Mouse (Mus musculus) forebrain, embryonic 11.5 days (tissue): ENCODE data around the gene Dmac1. TPM values are rescaled to one million over a fixed set of nuclear protein-coding genes. Genes with fewer than 3 reads are reported as not detected.
A peak's percentile ranks its signal among the peaks of the same experiment; 100 is the strongest.

Experiments used
- ATAC-seq: fragments of 200-750 bp; cut with Nextera tagmentation; replicated peaks from 2 replicates; pipeline ENCODE4 v1.8.0; 2017; ENCODE audit warnings: moderate TSS enrichment; ENCODE audit not compliant: low FRiP score
- DNase-seq: peaks from one replicate; pipeline ENCODE4 v3.0.0-alpha.2; 2017; ENCODE audit warnings: low spot score
- H3K27ac ChIP-seq: fragments of 300-500 bp; sonication (generic); 2 replicates; pipeline ENCODE4 v1.5.1; 2014; ENCODE audit warnings: low read depth, low read length
- H3K27me3 ChIP-seq: fragments of 300-500 bp; sonication (generic); 2 replicates; pipeline ENCODE4 v1.6.1; 2014; ENCODE audit warnings: mild to moderate bottlenecking, low read length, mixed read lengths; ENCODE audit not compliant: control insufficient read depth, insufficient read depth
- H3K36me3 ChIP-seq: fragments of 300-500 bp; sonication (generic); 2 replicates; pipeline ENCODE4 v1.6.1; 2014; ENCODE audit warnings: mild to moderate bottlenecking, low read length, moderate library complexity, mixed read lengths; ENCODE audit not compliant: control insufficient read depth, insufficient read depth
- H3K4me1 ChIP-seq: fragments of 300-500 bp; sonication (generic); replicated peaks from 2 replicates; pipeline ENCODE4 v1.6.1; 2014; ENCODE audit warnings: low read length, mixed read lengths; ENCODE audit not compliant: control insufficient read depth, insufficient read depth
- H3K4me2 ChIP-seq: fragments of 300-500 bp; sonication (generic); 2 replicates; pipeline ENCODE4 v1.6.1; 2014; ENCODE audit warnings: low read depth, mild to moderate bottlenecking, low read length, moderate library complexity, mixed read lengths; ENCODE audit not compliant: severe bottlenecking
- H3K4me3 ChIP-seq: fragments of 300-500 bp; sonication (generic); 2 replicates; pipeline ENCODE4 v1.5.1; 2014; ENCODE audit warnings: low read depth, low read length
- H3K9ac ChIP-seq: fragments of 300-500 bp; sonication (generic); 2 replicates; pipeline ENCODE4 v1.6.1; 2014; ENCODE audit warnings: low read length
- H3K9me3 ChIP-seq: fragments of 300-500 bp; sonication (generic); 2 replicates; pipeline ENCODE4 v1.6.1; 2016; ENCODE audit warnings: low read length, mixed read lengths; ENCODE audit not compliant: control insufficient read depth
- WGBS: fragments of 180-500 bp; shearing (Covaris S2); extraction: QIAGEN DNeasy Blood & Tissue Kit; methylation state at CpG from one replicate; pipeline ENCODE4 v1.1.7; 2014; 5-methylcytosine and 5-hydroxymethylcytosine counted together
- polyA plus RNA-seq: library from polyadenylated mRNA; unstranded; fragments of >200 nt; fragmentation: Nextera tagmentation; extraction: Ambion mirVana; gene quantifications from 2 replicates; pipeline ENCODE4 v1.2.1, GENCODE M21; 2014

Dmac1 gene
- polyA plus RNA-seq = 109 and 114 TPM in 2 replicates

DNA sequence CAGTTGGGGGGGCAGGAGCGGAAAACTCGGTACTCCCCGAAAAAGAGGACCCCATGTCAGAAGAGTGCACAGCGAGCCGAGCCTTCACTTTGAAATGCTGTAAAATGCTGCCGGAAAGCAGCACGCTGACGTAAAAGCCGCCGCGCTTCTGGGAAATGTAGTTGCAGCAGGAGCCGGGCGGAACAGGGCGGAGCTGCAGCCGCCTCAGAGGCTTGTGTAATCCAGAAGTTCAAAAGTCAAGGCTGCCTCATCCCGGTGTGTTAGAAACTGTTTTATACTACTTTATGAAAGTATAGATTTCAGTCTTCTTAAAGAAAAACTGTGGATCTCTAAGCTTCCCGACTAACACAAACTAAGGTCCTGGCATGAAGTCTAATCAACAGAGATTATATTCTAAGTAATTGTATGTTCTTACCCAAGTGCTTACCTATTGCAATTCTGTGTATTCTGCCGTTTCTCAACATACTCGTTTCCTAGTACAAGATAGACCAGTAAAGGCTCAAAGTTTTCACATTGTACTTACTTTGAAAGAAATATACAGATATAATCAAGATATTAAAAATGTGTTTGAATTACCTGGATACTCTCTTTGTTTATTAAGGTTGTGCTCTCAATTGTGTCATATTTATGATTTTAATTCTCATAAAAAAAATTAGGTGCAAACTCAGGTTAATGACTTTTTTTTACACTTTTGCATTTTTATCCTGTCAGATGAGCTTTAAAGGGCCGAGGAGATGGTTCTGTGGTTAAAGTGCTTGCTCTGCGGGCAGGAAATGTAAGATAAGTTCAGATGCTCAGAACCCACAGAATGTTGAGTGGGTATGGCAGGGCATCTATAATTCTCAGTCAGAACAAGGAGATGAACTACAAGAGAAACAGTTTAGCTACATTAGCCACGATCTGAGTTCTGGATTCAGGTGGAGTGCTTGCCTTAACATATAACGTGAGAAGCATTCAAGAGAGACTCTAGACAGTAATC, at the start of gene Dmac1:
Dmac1 (minus strand) TSS at position 109 of the 979 bp plus-strand sequence.
- H3K27ac ChIP-seq = no peak within 1 kb of the TSS

DNA sequence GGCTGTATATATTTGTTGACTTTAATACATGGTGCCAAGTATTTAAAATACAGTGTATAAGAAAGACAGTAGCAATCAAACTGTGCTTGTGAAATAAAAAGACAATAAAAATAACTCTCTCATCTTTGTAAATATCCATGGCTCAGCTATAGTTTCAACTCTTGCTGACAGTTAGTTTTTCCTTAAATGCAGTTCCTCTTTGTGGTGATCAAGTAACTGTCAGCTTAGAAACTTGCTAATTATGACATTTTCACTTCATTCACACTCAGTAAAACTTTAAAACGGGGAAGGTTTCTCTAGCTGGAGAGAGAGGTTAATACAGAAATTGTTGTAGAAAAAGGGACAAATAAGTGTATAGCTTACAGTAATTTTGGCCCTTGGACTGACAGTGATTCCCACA, 37.3 kb upstream of the Dmac1 start:
- Histone ChIP-seq H3K9me3 (no peaks in the 10 kb centered on the region), H3K4me3 (no peak overlapping the region)

More for the DNA sequence above, at the start of gene Dmac1:
- Histone ChIP-seq H3K4me1 (no peaks in the 10 kb centered on the region), H3K9me3 (no peaks in the 10 kb centered on the region), H3K9ac (peak within 1 kb of the TSS; percentile 83), H3K36me3 (peaks cover 3% of the 10 kb centered on the region; the same call in 1 of the 2 replicates), H3K27me3 (no peaks in the 10 kb centered on the region), H3K4me3 (peak within 1 kb of the TSS; percentile 81), H3K4me2 (peak within 1 kb of the TSS; percentile 65)
- peak; percentile 92 for DNase-seq
- ATAC-seq = peak; percentile 97
- WGBS = 18% methylated on average over 23 of the region's 23 CpGs

DNA sequence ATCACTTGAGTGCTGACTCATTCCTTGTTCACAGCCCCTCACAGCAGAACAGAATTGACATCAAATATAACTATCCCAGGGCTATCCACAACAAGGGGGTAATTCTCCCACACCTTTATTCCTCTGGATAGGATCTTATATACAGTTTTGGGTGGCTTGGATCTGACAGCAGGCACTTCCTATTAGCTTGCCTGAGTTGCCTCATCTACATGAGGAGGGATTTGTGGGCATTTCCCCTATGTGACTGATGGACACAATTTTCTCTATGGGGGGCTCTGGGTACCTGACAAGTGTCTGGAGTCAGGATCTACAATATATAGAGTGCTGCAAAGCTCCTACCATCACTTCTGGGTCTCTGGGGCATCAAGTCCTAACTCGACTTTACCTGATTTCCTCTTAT, 36.9 kb upstream of the Dmac1 start:
- Histone ChIP-seq H3K4me1 (no peaks in the 10 kb centered on the region), H3K4me2 (no peak overlapping the region), H3K27ac (no peak overlapping the region), H3K4me3 (no peak overlapping the region), H3K9me3 (no peaks in the 10 kb centered on the region), H3K36me3 (no peaks in the 10 kb centered on the region), H3K27me3 (no peaks in the 10 kb centered on the region), H3K9ac (no peak overlapping the region)
- no peak for ATAC-seq
- 86% methylated on average over 1 of the region's 1 CpGs for WGBS
- no peak for DNase-seq

More for the DNA sequence above, 37.3 kb upstream of the Dmac1 start:
- Histone ChIP-seq H3K4me1 (no peaks in the 10 kb centered on the region), H3K4me2 (no peak overlapping the region), H3K27ac (no peak overlapping the region), H3K27me3 (no peaks in the 10 kb centered on the region), H3K36me3 (no peaks in the 10 kb centered on the region), H3K9ac (no peak overlapping the region)
- WGBS = 84% methylated on average over 1 of the region's 1 CpGs
- DNase-seq (no peak), ATAC-seq (no peak)

DNA sequence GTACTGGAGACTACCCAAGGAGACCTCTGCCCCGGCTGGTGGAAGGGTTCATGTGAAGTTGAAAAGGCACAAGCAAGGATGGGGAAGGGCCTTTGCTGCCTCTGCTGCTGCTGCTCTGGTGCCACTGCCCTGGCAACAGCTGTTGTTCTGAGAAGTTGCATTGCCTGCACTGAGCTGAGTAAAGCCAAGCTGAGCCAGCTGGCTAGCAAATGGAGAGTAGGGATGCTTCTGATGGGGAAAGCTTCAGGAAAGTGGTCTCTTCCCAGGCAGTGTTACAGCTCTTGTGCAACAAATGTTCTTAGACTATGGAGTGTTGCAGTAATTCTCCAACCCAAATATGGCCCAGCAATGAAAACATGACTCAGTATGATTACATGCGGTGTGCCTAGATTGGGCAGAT, 33.8 kb upstream of the Dmac1 start:
- no peak for ATAC-seq
- no peaks in the 10 kb centered on the region for H3K9me3 ChIP-seq
- H3K27ac ChIP-seq = no peak overlapping the region

DNA sequence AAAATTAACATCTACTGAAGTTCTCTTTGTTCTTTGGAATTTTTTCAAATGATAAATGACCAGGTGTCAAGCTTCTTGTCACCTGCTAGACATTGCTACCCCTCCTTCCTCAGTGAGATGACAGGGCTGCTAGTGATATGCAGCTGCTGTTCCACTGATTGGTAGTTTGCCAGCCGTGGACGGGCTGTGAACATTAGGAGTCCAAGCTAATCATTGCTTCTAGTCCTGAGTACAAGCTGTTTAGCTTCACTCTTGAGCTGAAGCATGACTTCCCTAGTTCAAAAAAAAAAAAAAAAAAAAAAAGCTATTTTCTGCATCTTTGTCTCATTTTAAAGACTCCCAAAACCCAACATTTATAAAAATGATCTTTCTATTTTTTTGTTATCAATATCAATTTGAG, 33.2 kb upstream of the Dmac1 start:
- H3K4me3 ChIP-seq = no peak overlapping the region
- H3K9ac ChIP-seq = no peak overlapping the region
- no peaks in the 10 kb centered on the region for H3K9me3 ChIP-seq
- no peaks in the 10 kb centered on the region for H3K27me3 ChIP-seq
- H3K4me2 ChIP-seq = no peak overlapping the region
- H3K36me3 ChIP-seq = no peaks in the 10 kb centered on the region
- no peak for ATAC-seq
- WGBS = 95% methylated on average over 2 of the region's 2 CpGs
- DNase-seq = no peak
- no peak overlapping the region for H3K27ac ChIP-seq
- no peaks in the 10 kb centered on the region for H3K4me1 ChIP-seq

More for the DNA sequence above, 33.8 kb upstream of the Dmac1 start:
- no peak overlapping the region for H3K4me2 ChIP-seq
- H3K27me3 ChIP-seq = no peaks in the 10 kb centered on the region
- 89% methylated on average over 2 of the region's 2 CpGs for WGBS
- H3K4me1 ChIP-seq = no peaks in the 10 kb centered on the region
- no peak for DNase-seq
- H3K4me3 ChIP-seq = no peak overlapping the region
- H3K9ac ChIP-seq = no peak overlapping the region
- no peaks in the 10 kb centered on the region for H3K36me3 ChIP-seq

DNA sequence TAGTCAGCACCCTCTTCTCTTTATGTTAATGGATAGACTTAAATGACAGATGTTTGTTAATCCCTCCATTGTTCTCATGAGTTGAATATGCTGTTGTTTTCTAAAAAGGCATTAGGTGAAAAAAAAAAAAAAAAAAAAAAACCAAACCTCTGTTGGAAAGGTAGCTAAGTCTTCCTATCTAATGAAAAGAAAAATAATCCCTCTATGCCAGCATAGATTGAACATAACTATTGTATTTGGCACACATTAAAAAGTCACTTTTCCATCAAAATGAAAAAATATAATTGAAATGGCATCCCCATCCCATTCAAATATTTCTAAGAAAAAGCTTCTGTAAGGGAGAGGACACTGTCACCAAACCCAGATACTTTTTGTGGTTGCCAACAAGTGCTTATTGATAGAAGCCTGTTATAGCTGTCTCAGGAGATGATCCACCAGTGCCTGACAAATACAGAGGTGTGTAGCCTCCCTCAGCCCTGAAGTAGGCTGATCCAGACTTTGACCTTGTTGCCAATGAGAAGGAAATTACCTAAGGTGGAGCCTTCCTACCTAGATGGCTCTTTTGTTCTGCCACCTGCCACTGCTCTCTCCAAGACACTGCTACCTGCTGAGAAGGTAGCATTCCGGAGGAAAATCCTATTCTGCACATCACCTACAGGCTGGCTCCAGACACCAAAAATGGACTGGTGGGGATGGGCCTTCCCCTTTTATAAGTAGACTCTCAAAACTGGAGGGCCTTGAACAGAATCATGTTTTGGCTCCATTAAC, 22.3 kb upstream of the Dmac1 start:
- no peak overlapping the region for H3K4me3 ChIP-seq
- H3K36me3 ChIP-seq = no peaks in the 10 kb centered on the region
- no peaks in the 10 kb centered on the region; the same call in 1 of the 2 replicates for H3K9me3 ChIP-seq
- no peak for DNase-seq
- H3K4me1 ChIP-seq = no peaks in the 10 kb centered on the region
- H3K9ac ChIP-seq = no peak overlapping the region
- H3K27me3 ChIP-seq = no peaks in the 10 kb centered on the region
- no peak for ATAC-seq
- no peak overlapping the region for H3K4me2 ChIP-seq
- H3K27ac ChIP-seq = no peak overlapping the region
- WGBS = 61% methylated on average over 1 of the region's 1 CpGs

DNA sequence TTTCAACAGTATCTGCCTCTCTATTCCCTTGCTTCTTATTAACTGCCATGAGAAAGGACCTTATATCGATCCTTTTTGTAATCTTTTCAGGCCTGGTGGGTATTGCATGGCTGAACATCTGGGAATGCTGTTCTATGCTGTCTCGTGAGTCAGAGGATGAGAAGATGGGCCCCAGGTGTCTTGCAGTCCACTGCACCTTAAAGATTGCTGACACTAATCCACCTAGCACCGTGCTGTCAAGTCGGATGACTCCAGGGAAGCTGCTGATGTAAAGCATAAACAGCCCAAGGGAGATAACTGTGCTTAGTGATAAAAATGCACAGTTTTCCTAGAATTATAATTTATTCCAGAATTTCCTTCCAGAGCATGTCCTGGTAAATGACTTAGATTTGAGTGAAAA, 14.2 kb upstream of the Dmac1 start:
- Histone ChIP-seq H3K4me1 (no peaks in the 10 kb centered on the region), H3K36me3 (no peaks in the 10 kb centered on the region), H3K9ac (no peak overlapping the region), H3K4me2 (no peak overlapping the region), H3K9me3 (no peaks in the 10 kb centered on the region), H3K27me3 (no peaks in the 10 kb centered on the region), H3K27ac (no peak overlapping the region), H3K4me3 (no peak overlapping the region)
- no peak for DNase-seq
- ATAC-seq = no peak
- WGBS = 72% methylated on average over 4 of the region's 4 CpGs

DNA sequence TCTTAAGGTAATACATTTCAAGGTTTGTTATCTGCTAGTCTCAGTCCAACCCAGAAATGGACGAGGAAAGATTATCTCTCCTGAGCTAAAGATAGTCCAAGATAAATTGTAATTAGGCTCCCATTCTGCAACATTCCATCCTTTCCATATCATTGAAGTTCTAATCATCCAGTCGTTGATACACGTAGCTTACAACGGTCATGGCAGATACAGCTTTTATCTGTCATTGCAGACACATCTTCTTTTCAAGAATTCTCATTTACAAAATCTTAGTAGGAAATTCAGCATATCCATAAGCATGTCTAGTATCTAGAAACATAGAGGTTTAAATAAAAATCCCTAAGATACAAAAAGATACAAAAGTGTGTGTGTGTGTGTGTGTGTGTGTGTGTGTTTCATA, 13.0 kb upstream of the Dmac1 start:
- Histone ChIP-seq H3K36me3 (no peaks in the 10 kb centered on the region), H3K27ac (no peak overlapping the region), H3K4me1 (no peaks in the 10 kb centered on the region), H3K4me3 (no peak overlapping the region), H3K9ac (no peak overlapping the region), H3K4me2 (no peak overlapping the region), H3K27me3 (no peaks in the 10 kb centered on the region), H3K9me3 (no peaks in the 10 kb centered on the region)
- DNase-seq (no peak), ATAC-seq (no peak)
- WGBS = 86% methylated on average over 4 of the region's 4 CpGs
